Mouse (Mus musculus) neural tube, embryonic 12.5 days (tissue): ENCODE measurements at regions not wholly inside any gene's neighbourhood (a gene's known extent, or its start where the extent isn't known, plus 50 kb on each side); places are given as distances from the start of the nearest gene placed in this dataset.

Experiments
- ATAC-seq: fragments of 200-750 bp; cut with Nextera tagmentation; 2 replicates; pipeline ENCODE4 v1.8.0; 2017; ENCODE audit warnings: low read depth, mild to moderate bottlenecking, moderate TSS enrichment, moderate library complexity; ENCODE audit not compliant: low FRiP score
- H3K27ac ChIP-seq: fragments of 300-500 bp; sonication (generic); 2 replicates; pipeline ENCODE4 v1.5.1; 2016
- H3K27me3 ChIP-seq: fragments of 300-500 bp; sonication (generic); replicated peaks from 2 replicates; pipeline ENCODE4 v1.6.1; 2016; ENCODE audit warnings: mild to moderate bottlenecking
- H3K36me3 ChIP-seq: fragments of 300-500 bp; sonication (generic); 2 replicates; pipeline ENCODE4 v1.6.1; 2016; ENCODE audit warnings: mild to moderate bottlenecking
- H3K4me1 ChIP-seq: fragments of 300-500 bp; sonication (generic); 2 replicates; pipeline ENCODE4 v1.6.1; 2016
- H3K4me2 ChIP-seq: fragments of 300-500 bp; sonication (generic); replicated peaks from 2 replicates; pipeline ENCODE4 v1.6.1; 2016; ENCODE audit warnings: mild to moderate bottlenecking
- H3K4me3 ChIP-seq: fragments of 300-500 bp; sonication (generic); 2 replicates; pipeline ENCODE4 v1.5.1; 2016
- H3K9ac ChIP-seq: fragments of 300-500 bp; sonication (generic); 2 replicates; pipeline ENCODE4 v1.6.1; 2016; ENCODE audit warnings: mild to moderate bottlenecking
- H3K9me3 ChIP-seq: fragments of 300-500 bp; sonication (generic); 2 replicates; pipeline ENCODE4 v1.6.1; 2016; ENCODE audit warnings: mild to moderate bottlenecking
- WGBS: fragments of 180-500 bp; shearing (Covaris S2); methylation state at CpG from one replicate; pipeline ENCODE4 v1.1.7; 2016; 5-methylcytosine and 5-hydroxymethylcytosine counted together

DNA sequence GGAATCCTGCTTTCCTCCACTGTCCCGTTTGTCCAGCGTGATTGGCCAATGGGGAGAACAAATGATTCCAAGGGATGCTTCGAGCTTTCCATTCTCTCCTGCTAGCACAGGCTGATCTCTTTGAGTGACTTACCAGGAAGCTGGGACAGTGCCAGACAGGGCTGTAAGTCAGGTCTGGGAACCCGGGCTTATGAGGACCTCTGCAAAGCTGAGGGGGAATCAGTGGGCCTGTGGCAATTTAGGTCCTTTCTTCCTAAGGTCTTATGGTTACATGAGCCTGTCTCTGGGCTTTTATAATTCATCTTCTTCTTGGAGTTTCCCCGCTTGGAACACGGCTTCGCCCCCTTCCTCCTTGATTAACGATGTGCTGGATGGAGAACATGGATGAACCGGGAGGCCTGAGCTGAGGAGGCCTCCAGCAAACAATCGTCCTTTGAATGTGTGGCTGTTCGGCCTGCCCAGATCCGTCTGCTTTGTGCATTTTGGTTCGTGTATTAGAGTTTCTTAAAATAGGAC lies 98.5 kb downstream of the Mis18a start:
- H3K36me3 ChIP-seq = no peaks in the 10 kb centered on the region
- H3K4me1 ChIP-seq = peaks cover 34% of the 10 kb centered on the region
- no peaks in the 10 kb centered on the region for H3K27me3 ChIP-seq
- 34% methylated on average over 13 of the region's 13 CpGs for WGBS
- ATAC-seq = peak; percentile 63
- H3K4me3 ChIP-seq = no peak overlapping the region
- H3K9ac ChIP-seq = no peak overlapping the region
- H3K9me3 ChIP-seq = no peaks in the 10 kb centered on the region
- H3K4me2 ChIP-seq = peak overlapping the region; percentile 37
- H3K27ac ChIP-seq = peak overlapping the region; percentile 13; the same call in 1 of the 2 replicates

DNA sequence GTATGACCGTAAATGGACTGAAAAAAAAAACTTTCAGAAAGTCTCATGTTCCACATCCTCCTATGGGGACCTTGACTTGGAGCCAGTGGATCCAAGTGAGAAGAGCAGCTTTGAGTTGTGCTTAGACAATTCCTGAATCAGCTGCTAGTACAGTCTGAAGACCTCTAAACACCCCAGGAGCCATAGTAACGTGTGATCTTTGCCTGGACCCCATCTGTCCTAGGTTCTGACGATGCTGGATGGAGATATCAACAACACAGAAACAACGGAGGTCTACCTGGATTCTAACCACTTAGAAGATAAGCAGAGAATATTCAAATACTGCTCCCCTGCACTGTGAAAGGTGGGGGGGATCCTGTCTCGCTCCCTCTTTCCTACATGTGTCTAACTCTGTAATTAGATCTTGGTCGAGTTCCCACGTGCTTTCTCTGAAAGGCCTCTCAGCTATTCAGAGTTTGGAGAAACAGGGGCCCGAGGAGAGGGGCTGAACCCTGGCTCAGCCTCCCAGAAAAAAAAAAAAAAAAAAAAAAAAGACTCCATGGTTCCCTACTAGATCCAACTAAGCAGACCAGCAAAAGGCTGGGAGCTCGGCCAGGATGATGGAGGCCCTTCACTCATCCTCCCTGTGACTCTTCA lies 101.1 kb downstream of the Mis18a start:
- ATAC-seq = no peak
- no peak overlapping the region for H3K4me3 ChIP-seq
- H3K9ac ChIP-seq = no peak overlapping the region
- no peaks in the 10 kb centered on the region for H3K27me3 ChIP-seq
- H3K36me3 ChIP-seq = no peaks in the 10 kb centered on the region
- WGBS = 85% methylated on average over 9 of the region's 9 CpGs
- no peak overlapping the region for H3K27ac ChIP-seq
- H3K4me1 ChIP-seq = peaks cover 55% of the 10 kb centered on the region
- H3K9me3 ChIP-seq = no peaks in the 10 kb centered on the region
- no peak overlapping the region for H3K4me2 ChIP-seq

DNA sequence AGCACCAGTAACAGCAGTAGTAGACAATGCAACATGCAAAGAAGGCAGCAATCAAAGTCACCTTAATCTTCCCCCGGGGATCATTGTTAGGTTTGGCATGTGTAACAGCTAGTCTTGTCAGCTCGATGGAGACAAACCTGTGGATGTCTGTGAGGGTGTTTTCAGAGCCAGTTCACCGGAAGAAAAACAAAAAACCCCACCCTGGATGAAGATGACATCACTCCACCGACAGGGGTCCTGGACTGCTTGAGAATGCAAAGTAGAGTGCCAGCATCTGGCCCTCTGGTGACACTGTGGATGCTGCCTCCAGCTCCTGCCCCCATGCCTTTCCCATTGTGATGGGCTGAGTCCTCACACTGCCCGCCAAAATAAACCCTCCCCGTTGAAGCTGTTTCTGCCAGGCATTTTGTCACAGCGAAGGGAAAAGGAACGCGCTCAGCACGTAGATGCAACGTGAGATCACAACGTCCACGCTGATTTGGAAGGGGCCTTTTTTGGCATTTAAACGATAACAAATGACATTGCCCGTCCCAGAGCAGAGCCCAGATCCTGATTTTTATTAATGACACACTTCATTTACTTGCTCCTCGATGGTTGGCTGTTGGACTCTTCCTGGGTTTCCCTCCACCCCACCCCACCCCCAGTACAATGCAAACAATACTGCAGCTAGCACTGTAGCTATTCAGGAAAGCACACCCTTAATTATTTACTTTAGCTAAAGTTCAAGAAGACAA lies 101.7 kb downstream of the Mis18a start:
- Histone ChIP-seq H3K4me2 (no peak overlapping the region), H3K4me1 (peaks cover 55% of the 10 kb centered on the region), H3K27me3 (no peaks in the 10 kb centered on the region), H3K4me3 (no peak overlapping the region), H3K9ac (no peak overlapping the region), H3K9me3 (no peaks in the 10 kb centered on the region), H3K36me3 (no peaks in the 10 kb centered on the region), H3K27ac (no peak overlapping the region)
- no peak for ATAC-seq
- 78% methylated on average over 16 of the region's 16 CpGs for WGBS

DNA sequence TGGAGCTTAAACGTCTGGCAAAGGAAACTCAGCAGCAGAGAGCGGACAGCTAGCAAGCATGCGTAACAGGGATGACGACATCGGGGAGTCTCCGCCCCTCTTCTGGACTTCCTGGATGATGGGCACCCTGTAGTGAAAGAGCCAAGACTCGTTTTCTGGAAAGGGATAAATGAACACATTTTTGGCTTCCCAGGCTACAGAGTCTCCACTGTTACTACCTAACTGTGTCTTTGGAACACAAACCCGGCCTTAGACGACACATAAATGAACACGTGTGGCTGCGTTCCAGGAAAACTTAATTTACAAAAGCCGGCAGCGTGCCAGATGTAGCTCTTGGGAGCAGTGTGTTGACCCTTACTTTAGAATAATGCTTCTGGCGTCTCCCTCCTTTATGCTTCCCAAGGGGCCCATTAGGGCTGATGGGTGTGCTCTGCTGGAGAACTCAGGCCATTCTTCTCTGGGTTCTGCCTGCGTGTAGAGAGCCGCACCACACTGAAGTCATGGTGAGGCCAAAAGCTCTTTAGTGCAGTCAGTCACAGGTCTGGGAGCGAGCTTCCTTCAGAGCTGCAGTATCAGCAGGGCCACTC lies 103.1 kb downstream of the Mis18a start:
- no peak overlapping the region for H3K27ac ChIP-seq
- H3K27me3 ChIP-seq = 0 out of 2 replicates have a peak, but pooled peaks cover 4% of the 10 kb centered on the region
- no peak overlapping the region for H3K9ac ChIP-seq
- peaks cover 48% of the 10 kb centered on the region for H3K4me1 ChIP-seq
- peak overlapping the region; percentile 20 for H3K4me2 ChIP-seq
- no peaks in the 10 kb centered on the region for H3K36me3 ChIP-seq
- no peaks in the 10 kb centered on the region for H3K9me3 ChIP-seq
- 50% methylated on average over 17 of the region's 17 CpGs for WGBS
- ATAC-seq = peak; percentile 45; the same call in 1 of the 2 replicates
- H3K4me3 ChIP-seq = no peak overlapping the region

DNA sequence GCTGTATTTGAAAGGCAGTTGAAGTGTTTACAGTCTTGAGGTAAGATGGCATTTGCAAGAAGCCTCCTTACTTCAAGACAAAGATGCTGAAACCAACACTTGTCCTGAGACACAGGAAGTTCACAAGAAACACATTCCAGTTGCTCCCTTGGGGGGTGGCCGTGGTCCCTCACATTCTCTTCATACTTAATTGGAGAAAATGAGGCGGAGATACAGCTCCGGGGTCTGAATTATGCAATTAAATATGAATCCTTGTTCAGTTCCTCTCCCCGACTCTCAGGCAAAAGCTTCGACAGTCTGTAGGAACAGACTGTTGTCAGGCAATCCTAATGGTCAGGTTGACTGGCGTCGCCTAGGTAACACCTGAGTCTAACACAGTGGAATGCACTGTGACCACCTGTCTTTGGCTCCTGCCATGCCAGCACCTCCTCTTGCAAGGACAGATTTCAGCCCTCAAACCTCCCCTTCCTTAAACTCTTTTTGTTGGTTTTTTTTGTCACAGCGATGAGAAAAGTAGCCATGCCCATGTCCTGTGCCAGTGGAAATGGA lies 104.5 kb downstream of the Mis18a start:
- Histone ChIP-seq H3K4me2 (peak overlapping the region; percentile 18; the same call in 1 of the 2 replicates), H3K4me3 (no peak overlapping the region), H3K27ac (no peak overlapping the region), H3K4me1 (peaks cover 40% of the 10 kb centered on the region), H3K9me3 (no peaks in the 10 kb centered on the region), H3K27me3 (0 out of 2 replicates have a peak, but pooled peaks cover 4% of the 10 kb centered on the region), H3K9ac (no peak overlapping the region), H3K36me3 (no peaks in the 10 kb centered on the region)
- WGBS = 83% methylated on average over 8 of the region's 8 CpGs
- ATAC-seq = 0 out of 2 replicates have a peak, but pooled peaks have one; percentile 19

DNA sequence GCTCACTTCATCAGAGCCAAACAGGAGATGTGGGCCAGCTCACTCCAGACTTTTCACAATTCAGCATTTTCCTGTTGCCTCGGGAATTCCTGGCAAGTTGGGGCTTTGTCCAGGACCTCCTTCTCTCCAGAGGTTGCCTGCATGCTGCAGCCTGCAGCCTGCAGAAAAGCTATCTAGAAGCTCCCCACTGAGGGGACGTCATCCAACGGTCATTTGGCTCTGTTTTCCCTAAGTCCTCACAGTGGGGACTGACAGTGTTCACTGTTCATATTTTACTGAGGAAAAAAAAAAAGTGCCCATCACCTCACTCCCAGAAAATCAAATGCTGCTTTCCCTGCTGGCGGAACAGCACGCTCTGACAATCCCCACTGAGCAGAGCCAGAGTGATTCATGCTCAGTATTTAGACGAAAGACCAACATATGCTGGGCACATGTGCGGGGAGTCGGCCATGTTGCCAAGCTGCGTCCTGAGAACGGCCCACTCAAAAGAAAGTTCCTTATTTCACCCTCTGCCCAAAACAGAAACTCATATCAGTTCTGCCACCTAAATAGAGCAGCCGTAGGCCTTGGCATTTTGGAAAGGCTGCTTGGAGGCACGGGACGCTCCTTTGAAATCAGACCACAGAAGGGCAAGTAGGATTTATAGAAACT lies 105.3 kb downstream of the Mis18a start:
- WGBS = 24% methylated on average over 13 of the region's 13 CpGs

DNA sequence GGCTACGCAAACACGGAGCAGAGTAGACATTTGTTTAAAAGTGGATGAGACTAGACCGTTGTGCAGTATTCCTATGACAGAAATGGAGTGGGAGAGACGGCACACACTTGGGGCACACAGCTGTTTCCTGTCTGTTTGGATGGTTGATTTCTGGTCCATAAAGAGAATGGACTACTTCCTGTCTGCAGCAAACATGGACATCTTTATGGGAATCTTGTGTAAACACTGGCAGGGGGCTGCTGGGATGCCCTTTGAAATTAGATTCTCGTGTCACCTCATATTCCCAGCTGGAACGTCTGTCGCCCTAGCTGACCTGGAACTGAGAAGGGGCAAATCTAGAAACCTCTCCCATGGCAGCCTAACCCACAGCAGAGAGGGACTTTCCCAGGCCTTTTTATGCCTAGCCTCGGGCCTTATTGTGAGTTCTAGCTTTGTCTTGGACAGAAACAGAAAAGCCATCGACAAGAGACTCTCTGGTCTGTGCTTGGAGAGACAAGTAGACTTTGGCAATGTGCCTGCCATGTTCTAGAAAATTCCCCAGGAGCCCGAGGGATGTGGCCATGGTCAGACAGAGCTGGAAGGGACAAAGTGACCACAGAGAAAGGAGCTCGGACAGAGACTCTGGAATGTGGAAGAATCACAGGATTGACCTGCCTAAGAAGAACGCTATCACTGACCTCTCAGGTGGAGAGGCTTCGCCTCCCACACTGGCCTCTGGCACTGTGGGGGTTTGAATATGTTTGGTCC lies 107.5 kb downstream of the Mis18a start:
- no peak overlapping the region for H3K27ac ChIP-seq
- no peak overlapping the region for H3K4me3 ChIP-seq
- H3K9me3 ChIP-seq = no peaks in the 10 kb centered on the region
- H3K4me2 ChIP-seq = no peak overlapping the region
- WGBS = 79% methylated on average over 13 of the region's 13 CpGs
- peaks cover 32% of the 10 kb centered on the region for H3K4me1 ChIP-seq
- H3K36me3 ChIP-seq = no peaks in the 10 kb centered on the region
- H3K9ac ChIP-seq = no peak overlapping the region
- ATAC-seq = no peak
- 0 out of 2 replicates have a peak, but pooled peaks cover 4% of the 10 kb centered on the region for H3K27me3 ChIP-seq

More for the DNA sequence above, 105.3 kb downstream of the Mis18a start:
- Histone ChIP-seq H3K27ac (no peak overlapping the region), H3K4me1 (peaks cover 40% of the 10 kb centered on the region), H3K9me3 (no peaks in the 10 kb centered on the region), H3K27me3 (0 out of 2 replicates have a peak, but pooled peaks cover 4% of the 10 kb centered on the region), H3K9ac (no peak overlapping the region), H3K4me3 (no peak overlapping the region), H3K36me3 (no peaks in the 10 kb centered on the region), H3K4me2 (peak overlapping the region; percentile 18)
- 0 out of 2 replicates have a peak, but pooled peaks have one; percentile 62 for ATAC-seq

DNA sequence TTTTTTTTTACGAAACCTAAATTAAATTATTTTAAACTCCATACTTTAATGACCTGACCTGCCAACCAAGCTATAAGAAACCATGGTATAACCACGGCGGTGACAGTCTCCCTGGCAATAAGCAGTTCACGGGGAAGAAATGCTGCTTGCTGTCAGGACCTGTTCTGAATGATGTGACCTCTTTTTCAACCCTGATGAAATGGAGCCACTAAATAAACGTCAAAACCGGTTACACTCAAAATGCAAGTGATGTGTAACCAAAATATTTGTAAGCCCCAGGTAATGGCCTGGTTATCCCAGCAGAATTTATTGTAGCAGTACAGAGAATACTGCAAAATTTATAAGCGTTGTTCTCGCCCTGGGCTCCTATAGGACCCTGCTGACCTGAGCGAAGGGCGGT lies 111.4 kb downstream of the Mis18a start:
- H3K36me3 ChIP-seq = no peaks in the 10 kb centered on the region
- H3K27ac ChIP-seq = no peak overlapping the region
- H3K4me3 ChIP-seq = no peak overlapping the region
- no peaks in the 10 kb centered on the region for H3K9me3 ChIP-seq
- WGBS = 76% methylated on average over 10 of the region's 10 CpGs
- H3K4me1 ChIP-seq = no peaks in the 10 kb centered on the region
- 0 out of 2 replicates have a peak, but pooled peaks cover 4% of the 10 kb centered on the region for H3K27me3 ChIP-seq
- H3K4me2 ChIP-seq = no peak overlapping the region
- no peak overlapping the region for H3K9ac ChIP-seq
- no peak for ATAC-seq

DNA sequence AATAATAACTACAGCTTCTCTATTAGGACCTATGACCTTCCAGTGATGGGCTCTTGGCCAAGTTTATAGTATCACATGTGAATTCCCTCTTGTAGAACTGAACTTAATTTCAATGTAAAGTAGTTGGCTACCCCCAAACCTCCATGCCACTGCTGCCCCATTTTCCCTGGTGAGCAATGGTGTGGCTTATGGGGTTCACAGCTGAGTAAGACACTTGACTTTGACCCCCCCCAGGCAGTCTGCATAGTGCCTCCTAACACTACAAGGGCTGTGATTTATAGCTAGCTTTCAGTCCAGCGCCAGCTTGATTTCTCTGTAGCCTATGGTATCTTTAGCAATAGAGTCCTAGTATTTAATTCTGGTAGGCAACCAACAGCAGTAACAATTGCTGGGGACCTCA lies 113.1 kb downstream of the Mis18a start:
- H3K27me3 ChIP-seq = no peaks in the 10 kb centered on the region
- H3K4me3 ChIP-seq = no peak overlapping the region
- no peak overlapping the region for H3K27ac ChIP-seq
- no peaks in the 10 kb centered on the region for H3K4me1 ChIP-seq
- H3K36me3 ChIP-seq = no peaks in the 10 kb centered on the region
- WGBS = 78% methylated on average over 1 of the region's 1 CpGs
- H3K9me3 ChIP-seq = no peaks in the 10 kb centered on the region
- ATAC-seq = no peak
- no peak overlapping the region for H3K4me2 ChIP-seq
- H3K9ac ChIP-seq = no peak overlapping the region

DNA sequence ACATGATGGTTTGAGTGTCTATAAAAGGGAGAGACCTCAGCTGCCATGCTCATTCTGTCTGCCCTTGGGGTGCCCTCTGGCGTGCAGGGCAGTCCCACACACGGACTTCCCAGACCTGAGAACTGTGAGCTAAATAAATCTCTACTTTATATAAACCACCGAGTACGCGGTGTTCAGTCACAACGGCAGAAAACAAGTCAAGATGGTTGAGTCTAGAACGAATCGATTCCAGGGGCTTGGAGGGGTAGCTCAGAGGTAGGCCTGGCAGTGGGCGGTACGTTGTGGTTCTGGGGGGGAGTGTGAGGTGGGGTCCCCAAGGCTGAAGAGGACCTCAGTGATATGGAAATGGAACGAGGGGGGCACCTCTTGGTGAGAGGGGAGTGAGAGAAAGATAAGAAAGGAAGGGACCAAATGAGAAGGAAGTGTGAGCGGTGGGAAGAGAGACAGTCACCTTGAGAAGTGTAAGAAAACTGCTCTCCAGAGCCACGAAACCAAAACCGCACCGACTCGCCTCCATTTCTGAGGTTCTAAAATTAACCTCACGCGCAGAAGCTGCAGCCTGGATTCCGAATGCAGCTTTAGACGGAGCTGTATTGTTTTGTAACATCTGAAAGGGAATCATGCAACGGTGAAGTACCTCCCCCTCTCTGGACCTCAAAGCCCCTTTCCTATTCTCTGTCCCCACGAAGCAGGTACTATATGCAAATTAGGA lies 117.0 kb downstream of the Mis18a start:
- Histone ChIP-seq H3K36me3 (no peaks in the 10 kb centered on the region), H3K4me3 (no peak overlapping the region), H3K9ac (no peak overlapping the region), H3K27me3 (no peaks in the 10 kb centered on the region), H3K9me3 (no peaks in the 10 kb centered on the region), H3K27ac (no peak overlapping the region), H3K4me1 (no peaks in the 10 kb centered on the region), H3K4me2 (no peak overlapping the region)
- 91% methylated on average over 22 of the region's 22 CpGs for WGBS
- no peak for ATAC-seq
